Mouse (Mus musculus) liver, adult 2 months (tissue): ENCODE measurements around the gene Cyp2c69. TPM values are rescaled to one million over a fixed set of nuclear protein-coding genes. Genes with fewer than 3 reads are reported as not detected.
"Not testable (repeated sequence)": the region's sequence is repeated elsewhere in the genome, so short reads cannot be mapped to it uniquely, and the experiment has no call there.

Source experiments
- DNase-seq: peaks from one replicate; pipeline ENCODE4 v3.0.0-alpha.2; 2011; ENCODE audit warnings: low read depth, low spot score; ENCODE audit errors: extremely low read depth
- H3K27ac ChIP-seq: fragments of 200-500 bp; replicated peaks from 2 replicates; pipeline ENCODE4 v1.5.1; 2012; ENCODE audit warnings: low read depth, mild to moderate bottlenecking, control low read depth, inconsistent platforms, low read length; ENCODE audit not compliant: insufficient read depth
- H3K27me3 ChIP-seq: fragments of 200-500 bp; 2 replicates; pipeline ENCODE4 v1.6.1; 2012; ENCODE audit warnings: mild to moderate bottlenecking, moderate library complexity, low read length, inconsistent platforms; ENCODE audit not compliant: control insufficient read depth, insufficient read depth
- H3K36me3 ChIP-seq: fragments of 200-500 bp; 2 replicates; pipeline ENCODE4 v1.6.1; 2012; ENCODE audit warnings: low read length, inconsistent platforms; ENCODE audit not compliant: control insufficient read depth, insufficient read depth
- H3K4me1 ChIP-seq: fragments of 200-500 bp; 2 replicates; pipeline ENCODE4 v1.6.1; 2011; ENCODE audit warnings: low read length; ENCODE audit not compliant: control insufficient read depth, insufficient read depth
- H3K4me3 ChIP-seq: fragments of 200-500 bp; 2 replicates; pipeline ENCODE4 v1.5.1; 2011; ENCODE audit warnings: low read depth, mild to moderate bottlenecking, control low read depth, low read length, moderate library complexity; ENCODE audit not compliant: insufficient read depth
- H3K79me2 ChIP-seq: fragments of 200-500 bp; 2 replicates; pipeline ENCODE4 v1.6.1; 2012; ENCODE audit warnings: inconsistent platforms, mild to moderate bottlenecking, low read length, moderate library complexity; ENCODE audit not compliant: control insufficient read depth, insufficient read depth
- H3K9ac ChIP-seq: fragments of 200-500 bp; 2 replicates; pipeline ENCODE4 v1.6.1; 2012; ENCODE audit warnings: low read depth, mild to moderate bottlenecking, control low read depth, inconsistent platforms, low read length
- CTCF ChIP-seq: fragments of 200-500 bp; IDR thresholded peaks from 2 replicates; pipeline ENCODE4 v1.5.1; 2011; ENCODE audit warnings: low read depth, low read length, control low read depth
- POLR2A ChIP-seq: fragments of 200-500 bp; IDR thresholded peaks from 2 replicates; pipeline ENCODE4 v1.6.1; 2011; ENCODE audit warnings: low read length, control low read depth; ENCODE audit not compliant: insufficient read depth; ENCODE audit errors: extremely low read depth
- WGBS: fragments of 180-500 bp; shearing (Covaris S2); methylation state at CpG from one replicate; pipeline ENCODE4 v1.1.7; 2018; 5-methylcytosine and 5-hydroxymethylcytosine counted together
- polyA plus RNA-seq: library from polyadenylated mRNA; depleted of rRNA; stranded (reverse); fragments of >200 nt; gene quantifications from 2 replicates; pipeline ENCODE4 v1.2.3, GENCODE M21; 2012; rRNA removed
- total RNA-seq: library from RNA; depleted of rRNA; stranded (reverse); fragments of >200 nt; gene quantifications from 2 replicates; pipeline ENCODE4 v1.2.3, GENCODE M21; 2014; rRNA removed

Gene Cyp2c69
- total RNA-seq (1,204 and 1,265 TPM in 2 replicates), polyA plus RNA-seq (457 and 608 TPM in 2 replicates)

GRCm38 (mm10) chr19:39886699-39887098 lies at the start of gene Cyp2c69:
Gene Cyp2c69 (minus strand): TSS chr19:39886799.
- peak; percentile 51 for DNase-seq
- H3K79me2 ChIP-seq, H3K4me1 ChIP-seq, H3K27ac ChIP-seq, H3K27me3 ChIP-seq, H3K9ac ChIP-seq, H3K36me3 ChIP-seq: not testable (repeated sequence)
- 19% methylated on average over 3 of the region's 3 CpGs for WGBS
- peak within 1 kb of the TSS; percentile 47; the same call in 1 of the 2 replicates for H3K4me3 ChIP-seq

- 0 out of 2 replicates have a peak, but pooled peaks cover 3% of the 10 kb centered on the region for H3K27me3 ChIP-seq
- no peak overlapping the region for H3K27ac ChIP-seq
- H3K4me1 ChIP-seq = no peaks in the 10 kb centered on the region
- no peaks in the 10 kb centered on the region for H3K36me3 ChIP-seq
- 15% methylated on average over 2 of the region's 2 CpGs for WGBS
- no peaks in the 10 kb centered on the region for H3K79me2 ChIP-seq
- H3K9ac ChIP-seq = no peak overlapping the region
- peak; percentile 70 for DNase-seq
- TF ChIP-seq POLR2A (no peak), CTCF (no peak)
- no peak overlapping the region for H3K4me3 ChIP-seq
Measured at GRCm38 (mm10) chr19:39935396-39935795, 48.8 kb upstream of the Cyp2c69 start.

GRCm38 (mm10) chr19:39930032-39930431 lies 43.4 kb upstream of the Cyp2c69 start:
- peak; percentile 44 for DNase-seq
- H3K36me3 ChIP-seq = no peaks in the 10 kb centered on the region
- no peak overlapping the region for H3K27ac ChIP-seq
- H3K27me3 ChIP-seq = 0 out of 2 replicates have a peak, but pooled peaks cover 3% of the 10 kb centered on the region
- no peaks in the 10 kb centered on the region for H3K4me1 ChIP-seq
- H3K4me3 ChIP-seq = no peak overlapping the region
- H3K79me2 ChIP-seq = no peaks in the 10 kb centered on the region
- peak; percentile 3; the same call in 1 of the 2 replicates for TF ChIP-seq CTCF
- TF ChIP-seq POLR2A = no peak
- WGBS = 45% methylated on average over 1 of the region's 1 CpGs
- no peak overlapping the region for H3K9ac ChIP-seq

- Histone ChIP-seq H3K27ac (no peak overlapping the region), H3K79me2 (no peaks in the 10 kb centered on the region), H3K27me3 (no peaks in the 10 kb centered on the region), H3K9ac (no peak overlapping the region), H3K36me3 (no peaks in the 10 kb centered on the region), H3K4me1 (no peaks in the 10 kb centered on the region), H3K4me3 (no peak overlapping the region)
- no peak for DNase-seq
- TF ChIP-seq POLR2A (no peak), CTCF (no peak)
- 90% methylated on average over 2 of the region's 2 CpGs for WGBS
Measured at GRCm38 (mm10) chr19:39901656-39902055, 15.1 kb upstream of the Cyp2c69 start.

- not testable (repeated sequence) for H3K9ac ChIP-seq, H3K27me3 ChIP-seq, H3K27ac ChIP-seq, H3K4me1 ChIP-seq, DNase-seq, H3K4me3 ChIP-seq, H3K36me3 ChIP-seq, H3K79me2 ChIP-seq
- WGBS = 88% methylated on average over 3 of the region's 3 CpGs
Measured at GRCm38 (mm10) chr19:39890079-39890478, 3.5 kb upstream of the Cyp2c69 start.

- no peak for TF ChIP-seq CTCF
- TF ChIP-seq POLR2A = no peak
- DNase-seq = no peak
- Histone ChIP-seq H3K79me2 (no peaks in the 10 kb centered on the region), H3K27ac (no peak overlapping the region), H3K27me3 (no peaks in the 10 kb centered on the region), H3K4me1 (no peaks in the 10 kb centered on the region), H3K36me3 (no peaks in the 10 kb centered on the region), H3K9ac (no peak overlapping the region), H3K4me3 (no peak overlapping the region)
- WGBS = 59% methylated on average over 1 of the region's 1 CpGs
Measured at GRCm38 (mm10) chr19:39866133-39866532, 20.5 kb downstream of the Cyp2c69 start.

- peak; percentile 82 for DNase-seq
- H3K79me2 ChIP-seq, H3K27me3 ChIP-seq, H3K9ac ChIP-seq, H3K36me3 ChIP-seq, H3K4me1 ChIP-seq, H3K4me3 ChIP-seq, H3K27ac ChIP-seq: not testable (repeated sequence)
- 23% methylated on average over 2 of the region's 2 CpGs for WGBS
Measured at GRCm38 (mm10) chr19:39820931-39821330, 65.7 kb downstream of the Cyp2c69 start.

GRCm38 (mm10) chr19:39816400-39816799 lies 70.2 kb downstream of the Cyp2c69 start:
- H3K36me3 ChIP-seq, DNase-seq, H3K79me2 ChIP-seq, H3K27me3 ChIP-seq, H3K4me1 ChIP-seq, H3K27ac ChIP-seq, H3K4me3 ChIP-seq, H3K9ac ChIP-seq: not testable (repeated sequence)
- WGBS = 81% methylated on average over 1 of the region's 1 CpGs

- WGBS = 57% methylated on average over 4 of the region's 4 CpGs
- not testable (repeated sequence) for DNase-seq
Measured at GRCm38 (mm10) chr19:39815991-39816390, 70.6 kb downstream of the Cyp2c69 start.

More at GRCm38 (mm10) chr19:39815991-39816390, 70.6 kb downstream of the Cyp2c69 start:
- not testable (repeated sequence) for H3K79me2 ChIP-seq, H3K9ac ChIP-seq, H3K4me1 ChIP-seq, H3K4me3 ChIP-seq, H3K27me3 ChIP-seq, H3K36me3 ChIP-seq, H3K27ac ChIP-seq
